Mouse (Mus musculus) C3H10T1/2 (cell line): Measurements from ENCODE around the gene Slitrk5. TPM values are rescaled to one million over a fixed set of nuclear protein-coding genes. Genes with fewer than 3 reads are reported as not detected.

Source experiments
- polyA plus RNA-seq, 2 experiments: library from polyadenylated mRNA; unstranded; fragments of >200 nt; fragmentation: generic; extraction: Trizol; gene quantifications; one replicate each; pipeline ENCODE4 v1.2.1; 2012; ENCODE audit warnings: missing spikeins in 2 of 2

Gene Slitrk5
- polyA plus RNA-seq = under 1 TPM in 1 of 2 experiments, not detected in 1; 0.01 TPM

DNA sequence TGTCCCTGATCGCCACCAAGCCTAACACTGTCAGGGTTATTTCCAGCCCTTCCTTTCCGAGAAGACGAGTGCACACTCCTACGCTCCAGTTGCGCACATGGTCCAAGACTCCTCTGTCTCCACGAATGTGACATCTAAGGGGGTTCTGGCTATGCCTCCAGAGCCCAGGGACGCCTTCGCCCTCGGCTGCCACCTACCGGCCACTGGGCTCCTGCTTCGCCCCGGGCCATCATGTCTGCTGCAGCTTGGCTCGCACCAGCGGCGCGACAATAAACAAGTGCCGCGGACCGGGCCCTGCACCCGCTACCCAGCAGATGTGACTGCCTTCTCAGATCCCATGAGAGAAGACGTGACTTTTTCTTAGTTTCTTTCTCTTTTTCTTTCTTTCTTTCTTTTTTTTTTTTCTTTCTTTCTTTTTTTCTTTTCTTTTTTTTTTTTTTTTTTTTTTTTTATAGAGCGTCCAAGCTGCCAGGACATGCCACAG lies at the start of gene Slitrk5:
Gene Slitrk5, plus strand, starts transcription at position 434 of the 484 bp plus-strand sequence.

